Mouse (Mus musculus) liver, adult 2 months (tissue): ENCODE measurements at regions not wholly inside any gene's neighbourhood (a gene's known extent, or its start where the extent isn't known, plus 50 kb on each side); places are given as distances from the start of the nearest gene placed in this dataset.

Source experiments
- DNase-seq: peaks from one replicate; pipeline ENCODE4 v3.0.0-alpha.2; 2011; ENCODE audit warnings: low read depth, low spot score; ENCODE audit errors: extremely low read depth
- H3K27ac ChIP-seq: fragments of 200-500 bp; replicated peaks from 2 replicates; pipeline ENCODE4 v1.5.1; 2012; ENCODE audit warnings: low read depth, mild to moderate bottlenecking, control low read depth, inconsistent platforms, low read length; ENCODE audit not compliant: insufficient read depth
- H3K27me3 ChIP-seq: fragments of 200-500 bp; 2 replicates; pipeline ENCODE4 v1.6.1; 2012; ENCODE audit warnings: mild to moderate bottlenecking, moderate library complexity, low read length, inconsistent platforms; ENCODE audit not compliant: control insufficient read depth, insufficient read depth
- H3K36me3 ChIP-seq: fragments of 200-500 bp; 2 replicates; pipeline ENCODE4 v1.6.1; 2012; ENCODE audit warnings: low read length, inconsistent platforms; ENCODE audit not compliant: control insufficient read depth, insufficient read depth
- H3K4me1 ChIP-seq: fragments of 200-500 bp; 2 replicates; pipeline ENCODE4 v1.6.1; 2011; ENCODE audit warnings: low read length; ENCODE audit not compliant: control insufficient read depth, insufficient read depth
- H3K4me3 ChIP-seq: fragments of 200-500 bp; 2 replicates; pipeline ENCODE4 v1.5.1; 2011; ENCODE audit warnings: low read depth, mild to moderate bottlenecking, control low read depth, low read length, moderate library complexity; ENCODE audit not compliant: insufficient read depth
- H3K79me2 ChIP-seq: fragments of 200-500 bp; 2 replicates; pipeline ENCODE4 v1.6.1; 2012; ENCODE audit warnings: inconsistent platforms, mild to moderate bottlenecking, low read length, moderate library complexity; ENCODE audit not compliant: control insufficient read depth, insufficient read depth
- H3K9ac ChIP-seq: fragments of 200-500 bp; 2 replicates; pipeline ENCODE4 v1.6.1; 2012; ENCODE audit warnings: low read depth, mild to moderate bottlenecking, control low read depth, inconsistent platforms, low read length
- CTCF ChIP-seq: fragments of 200-500 bp; IDR thresholded peaks from 2 replicates; pipeline ENCODE4 v1.5.1; 2011; ENCODE audit warnings: low read depth, low read length, control low read depth
- POLR2A ChIP-seq: fragments of 200-500 bp; IDR thresholded peaks from 2 replicates; pipeline ENCODE4 v1.6.1; 2011; ENCODE audit warnings: low read length, control low read depth; ENCODE audit not compliant: insufficient read depth; ENCODE audit errors: extremely low read depth
- WGBS: fragments of 180-500 bp; shearing (Covaris S2); methylation state at CpG from one replicate; pipeline ENCODE4 v1.1.7; 2018; 5-methylcytosine and 5-hydroxymethylcytosine counted together

DNA sequence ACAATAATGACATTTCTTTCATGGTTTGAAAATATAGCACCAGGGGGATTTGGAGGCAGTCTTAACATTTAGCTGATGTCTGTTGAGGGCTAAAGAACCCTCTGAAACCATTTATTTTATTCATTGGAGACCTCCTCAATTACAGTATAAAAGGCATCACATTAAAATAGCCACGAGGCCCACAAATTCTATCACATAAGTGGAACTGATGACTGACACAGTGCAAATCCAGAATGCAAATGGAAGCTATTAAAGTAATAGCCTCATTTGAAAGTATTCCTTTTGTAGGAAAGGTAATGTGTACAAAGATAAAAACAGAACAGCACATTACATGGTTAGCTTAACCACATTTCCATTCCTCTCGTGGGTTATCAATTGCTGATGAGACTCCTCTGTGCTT is 986.6 kb downstream of the Slc16a7 start:
- Histone ChIP-seq H3K9ac (no peak overlapping the region), H3K27me3 (no peaks in the 10 kb centered on the region), H3K79me2 (no peaks in the 10 kb centered on the region), H3K4me1 (no peaks in the 10 kb centered on the region), H3K36me3 (no peaks in the 10 kb centered on the region), H3K27ac (no peak overlapping the region), H3K4me3 (no peak overlapping the region)
- DNase-seq = no peak
- TF ChIP-seq POLR2A (no peak), CTCF (no peak)
- WGBS = 78% methylated on average over 2 of the region's 2 CpGs

DNA sequence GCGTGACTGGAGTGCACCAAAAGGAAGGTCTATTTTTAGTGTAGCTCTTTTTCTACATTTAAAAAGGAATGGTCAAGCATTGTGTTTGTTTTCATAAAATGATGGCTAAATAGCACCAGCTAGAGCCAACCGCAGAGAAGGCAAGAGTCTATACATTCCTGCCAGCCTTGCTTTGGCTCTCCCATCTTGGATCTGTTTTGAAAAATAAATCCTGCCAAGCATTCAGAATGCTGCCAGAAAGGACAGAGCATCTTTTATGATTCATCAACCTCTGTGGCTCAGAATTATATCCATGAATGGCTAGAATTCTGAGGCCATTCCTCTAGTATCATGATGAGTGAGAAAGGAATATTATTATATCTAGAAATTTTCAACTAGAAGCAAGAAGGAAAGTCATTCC is 979.6 kb downstream of the Slc16a7 start:
- DNase-seq = no peak
- Histone ChIP-seq H3K27ac (no peak overlapping the region), H3K9ac (no peak overlapping the region), H3K79me2 (no peaks in the 10 kb centered on the region), H3K27me3 (no peaks in the 10 kb centered on the region), H3K36me3 (no peaks in the 10 kb centered on the region), H3K4me3 (no peak overlapping the region), H3K4me1 (no peaks in the 10 kb centered on the region)
- 73% methylated on average over 2 of the region's 2 CpGs for WGBS
- TF ChIP-seq POLR2A (no peak), CTCF (no peak)

GRCm38 (mm10) chr10:124416531-124416930 is 972.7 kb downstream of the Slc16a7 start:
- TF ChIP-seq POLR2A = no peak
- TF ChIP-seq CTCF = no peak
- no peaks in the 10 kb centered on the region for H3K4me1 ChIP-seq
- H3K79me2 ChIP-seq = no peaks in the 10 kb centered on the region
- H3K4me3 ChIP-seq = no peak overlapping the region
- no peaks in the 10 kb centered on the region for H3K27me3 ChIP-seq
- no peak overlapping the region for H3K9ac ChIP-seq
- no peaks in the 10 kb centered on the region for H3K36me3 ChIP-seq
- WGBS = 90% methylated on average over 6 of the region's 6 CpGs
- no peak overlapping the region for H3K27ac ChIP-seq
- no peak for DNase-seq

DNA sequence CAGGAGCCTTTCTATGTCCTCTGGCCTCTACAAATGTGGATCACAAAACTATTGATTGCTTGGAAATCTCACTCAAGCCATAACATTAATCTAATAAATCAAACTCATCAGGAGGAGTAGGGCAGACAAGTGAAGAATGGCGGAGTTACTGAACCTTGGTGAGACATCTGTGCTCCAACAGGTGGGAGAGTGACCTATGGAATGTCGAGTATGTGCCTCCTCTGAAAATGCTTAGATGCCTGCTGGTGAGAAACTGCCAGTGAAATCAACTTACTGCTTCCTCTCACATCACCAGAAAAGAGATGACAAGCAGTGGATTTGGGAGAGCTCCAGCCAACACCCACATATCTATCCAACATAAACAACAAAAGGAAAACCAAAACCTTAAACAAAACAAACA is 965.8 kb downstream of the Slc16a7 start:
- 35% methylated on average over 2 of the region's 2 CpGs for WGBS
- DNase-seq = no peak
- Histone ChIP-seq H3K36me3 (no peaks in the 10 kb centered on the region), H3K27me3 (no peaks in the 10 kb centered on the region), H3K4me1 (no peaks in the 10 kb centered on the region), H3K4me3 (no peak overlapping the region), H3K9ac (no peak overlapping the region), H3K79me2 (no peaks in the 10 kb centered on the region), H3K27ac (no peak overlapping the region)
- TF ChIP-seq POLR2A (no peak), CTCF (no peak)
